Mouse (Mus musculus): ENCODE data around the gene Abhd17a. TPM values are rescaled to one million over a fixed set of nuclear protein-coding genes. Genes with fewer than 3 reads are reported as not detected.
A peak's percentile ranks its signal among the peaks of the same experiment; 100 is the strongest.

Abhd17a gene
- total RNA-seq (2021) = 10 to 100 TPM; 50.1 to 51.1 TPM

DNA sequence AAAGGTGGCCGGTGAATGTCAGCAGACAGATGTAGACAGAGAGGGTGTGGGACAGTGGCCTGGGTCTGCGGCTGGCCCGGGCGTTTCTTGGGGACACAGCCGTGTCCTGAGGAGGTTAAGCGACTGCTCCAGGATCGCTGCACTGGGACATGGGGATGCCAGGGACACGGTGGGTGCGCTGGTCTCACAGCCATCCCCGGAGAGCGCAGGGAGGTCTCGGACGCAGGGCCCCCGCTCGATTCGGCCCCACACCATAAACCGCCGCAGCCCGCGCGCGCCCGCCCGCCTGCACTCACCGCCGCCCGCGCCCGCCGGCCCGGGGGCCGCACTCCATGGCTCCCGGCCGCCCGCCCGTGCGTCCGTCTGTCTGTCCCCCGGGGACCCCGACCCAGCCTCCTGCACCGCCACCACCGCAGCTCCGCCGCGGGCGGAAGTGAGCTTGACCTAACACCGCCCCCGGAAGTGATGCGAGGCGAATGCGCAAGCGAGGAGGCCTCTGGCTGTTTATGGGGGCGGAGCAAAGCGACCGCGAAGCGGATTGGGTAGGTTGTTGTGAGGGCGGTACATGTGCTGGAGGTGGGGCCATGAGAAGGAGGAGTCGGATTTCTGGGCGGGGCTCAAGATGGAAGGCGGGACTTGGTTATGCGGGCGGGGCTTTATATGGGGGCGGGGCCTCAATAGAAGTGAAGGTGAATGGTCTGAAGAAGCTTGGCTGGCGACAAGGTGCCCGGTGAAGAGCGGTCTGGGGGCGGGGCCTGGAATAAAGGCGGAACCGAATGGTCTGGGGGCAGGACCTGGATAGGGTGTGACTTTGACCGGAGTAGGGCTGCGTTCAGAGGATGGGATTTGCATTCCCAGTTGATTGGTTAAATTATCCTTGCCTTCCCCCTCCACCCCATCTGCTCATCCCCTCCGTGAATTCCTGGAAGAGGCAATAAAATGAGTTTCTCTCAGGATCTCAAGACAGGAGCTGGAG lies at the start of gene Abhd17a:
TSS of gene Abhd17a (minus strand) at position 463 of the 976 bp plus-strand sequence.
- peak; percentile 91 for DNase-seq (ENCODE audit: low spot score)
- intact Hi-C loops (cut with DNase I) = loop anchor here (2.0 kb wide), 1 partner anchor 35 kb away; no protein-coding TSS in a partner anchor

DNA sequence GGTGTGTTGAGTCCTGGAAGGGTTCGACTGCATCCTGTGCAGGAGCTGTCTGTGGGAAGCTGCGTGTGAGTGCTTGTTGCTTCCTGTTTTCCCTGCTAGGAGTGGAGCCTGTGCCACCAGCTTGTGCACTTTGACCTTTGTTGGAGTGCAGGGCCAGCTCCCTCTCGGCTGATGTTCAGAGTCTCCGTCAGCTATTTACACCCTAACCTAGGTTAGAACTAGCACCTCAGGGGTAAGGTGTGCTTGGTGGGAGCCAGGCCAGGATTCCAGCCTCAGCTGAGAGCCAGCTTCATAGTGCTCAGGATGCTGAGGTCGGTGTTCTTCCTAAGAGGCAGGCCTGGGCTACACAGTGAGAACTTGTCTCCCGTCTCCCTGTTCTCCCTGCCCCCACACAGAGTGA lies 45.2 kb upstream of the Abhd17a start:
- DNase-seq (ENCODE audit: low spot score) = no peak
- intact Hi-C loops (cut with DNase I) = no loop called here

DNA sequence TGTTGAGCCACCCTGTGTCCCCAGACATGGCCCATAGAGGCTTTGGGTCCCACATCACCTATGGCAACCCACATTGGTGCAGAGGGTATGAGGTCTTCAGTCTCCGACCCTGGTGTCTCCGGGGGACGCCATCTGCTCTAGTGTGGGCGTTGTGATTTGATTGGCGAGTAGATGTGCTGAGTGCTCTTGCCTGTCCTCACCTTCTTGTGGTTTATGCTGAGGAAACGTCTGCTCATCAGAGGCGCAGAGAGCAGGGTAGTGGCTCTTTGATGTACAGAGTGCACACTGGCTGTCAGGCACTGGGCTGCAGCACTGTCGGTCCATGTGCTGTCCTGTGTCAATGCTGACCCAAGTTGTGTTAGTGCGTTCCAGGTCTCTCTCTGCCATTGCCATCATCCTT lies 38.8 kb upstream of the Abhd17a start:
- DNase-seq (ENCODE audit: low spot score) = no peak
- intact Hi-C loops (cut with DNase I) = no loop called here

DNA sequence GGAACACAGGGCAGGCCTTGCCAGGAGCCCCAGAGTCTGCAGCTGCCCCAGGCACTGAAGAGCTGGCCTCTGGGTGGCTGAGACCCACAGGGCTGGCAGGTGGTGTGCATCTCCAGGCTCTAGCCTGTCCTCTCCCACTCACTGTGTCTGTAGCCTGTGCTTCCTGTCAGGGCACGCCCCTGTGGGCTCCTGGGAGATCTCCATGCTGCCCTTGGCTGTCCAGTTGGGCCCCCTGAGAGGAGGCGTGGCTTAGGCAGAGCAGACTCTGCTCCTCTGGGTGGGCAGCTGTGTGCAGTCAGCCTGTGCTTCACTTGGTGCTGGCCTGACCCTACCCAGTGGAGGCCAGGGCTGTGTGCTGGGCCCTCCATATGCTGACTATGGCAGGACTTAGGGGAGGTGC lies 37.5 kb upstream of the Abhd17a start:
- intact Hi-C loops (cut with DNase I) = no loop called here
- no peak for DNase-seq (ENCODE audit: low spot score)

GRCm38 (mm10) chr10:80625764-80626163 lies 35.6 kb upstream of the Abhd17a start:
- intact Hi-C loops (cut with DNase I) = loop anchor here (2.0 kb wide), 2 partner anchors 29 to 35 kb away; partner anchors contain the start of gene Abhd17a
- no peak for DNase-seq (ENCODE audit: low spot score)

DNA sequence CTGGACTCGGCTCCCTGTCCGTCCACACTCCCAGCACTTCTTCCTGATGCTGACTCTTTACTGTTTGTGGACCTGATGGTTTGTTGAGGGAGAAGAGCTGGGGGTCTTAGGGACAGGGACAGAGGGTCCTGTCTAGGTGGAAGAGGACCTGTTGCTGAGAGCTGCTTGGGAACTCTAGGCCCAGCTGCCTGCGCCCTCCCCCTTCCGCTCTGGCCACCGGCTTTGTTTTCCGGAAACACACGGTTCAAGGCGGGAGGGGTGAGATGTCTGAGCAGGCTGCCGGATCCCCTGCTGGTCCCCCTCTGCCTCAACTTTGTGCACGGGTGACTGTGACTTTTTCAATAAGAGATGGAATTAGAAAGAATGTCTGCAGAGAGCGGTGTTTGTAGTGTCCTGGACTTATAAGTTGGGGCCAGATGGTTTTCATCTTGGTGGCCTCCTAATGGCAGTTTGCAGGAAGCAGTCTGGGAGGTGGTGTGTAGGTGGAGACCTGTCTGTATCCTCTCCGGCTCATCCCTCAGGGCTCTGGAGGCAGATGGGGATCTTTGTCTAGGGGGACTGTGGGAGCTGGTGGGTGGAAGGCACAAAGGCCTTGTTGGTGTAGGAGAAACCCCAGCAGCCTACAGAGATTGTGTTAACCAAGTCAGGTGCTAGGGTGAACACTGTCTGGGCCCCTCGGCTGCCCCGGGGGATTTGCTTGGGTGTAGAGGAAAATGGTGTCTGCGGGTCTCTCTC lies 33.5 kb upstream of the Abhd17a start:
- intact Hi-C loops (cut with DNase I) = loop anchor here (2.0 kb wide), 2 partner anchors 31 to 33 kb away; partner anchors contain the start of gene Abhd17a

DNA sequence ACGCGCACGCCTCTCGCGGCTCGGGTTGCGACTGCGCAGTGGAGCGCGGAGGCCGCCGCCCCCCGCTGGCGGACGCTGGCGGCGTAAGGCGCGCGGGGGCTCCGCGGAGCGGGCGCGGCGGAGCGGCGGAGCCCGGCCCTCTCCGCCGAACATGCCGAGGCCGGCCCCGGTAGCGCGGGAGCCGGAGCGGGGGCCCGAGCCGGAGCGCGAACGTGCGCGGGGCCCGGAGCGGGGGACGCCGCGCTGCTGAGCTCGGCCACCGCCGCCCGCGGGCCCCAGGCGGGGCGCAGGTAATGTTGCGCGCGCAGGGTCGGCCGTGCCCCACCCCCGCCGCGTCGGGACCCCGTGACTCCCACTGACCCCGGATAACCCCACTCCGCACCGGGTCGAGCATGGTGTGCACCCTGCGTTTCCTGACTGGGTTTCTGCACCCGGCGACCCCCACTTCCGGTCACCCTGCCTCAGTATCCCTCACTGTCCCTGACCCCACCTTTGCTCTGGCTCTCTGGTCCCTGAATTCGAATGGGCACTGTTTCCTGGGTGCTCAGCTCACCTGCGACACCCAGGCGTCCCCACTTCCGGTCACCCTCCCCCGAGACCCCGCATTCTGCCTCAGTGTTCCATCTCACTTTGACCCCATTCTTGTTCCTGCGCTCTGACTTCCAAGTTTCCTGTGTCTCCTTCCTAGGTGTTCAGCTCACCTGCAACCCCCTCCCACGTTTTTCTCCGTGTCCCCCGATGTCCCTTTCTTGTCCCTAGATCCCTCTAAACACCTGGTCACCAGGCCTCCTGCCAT lies 32.7 kb upstream of the Abhd17a start, which contains the start of gene Csnk1g2:
TSS of gene Csnk1g2 (plus strand) at position 178 of the 796 bp plus-strand sequence.
- intact Hi-C loops (cut with DNase I) = no loop called here
- DNase-seq (ENCODE audit: low spot score) = peak; percentile 50

More for the DNA sequence above, 33.5 kb upstream of the Abhd17a start:
- peak; percentile 51 for DNase-seq (ENCODE audit: low spot score)

DNA sequence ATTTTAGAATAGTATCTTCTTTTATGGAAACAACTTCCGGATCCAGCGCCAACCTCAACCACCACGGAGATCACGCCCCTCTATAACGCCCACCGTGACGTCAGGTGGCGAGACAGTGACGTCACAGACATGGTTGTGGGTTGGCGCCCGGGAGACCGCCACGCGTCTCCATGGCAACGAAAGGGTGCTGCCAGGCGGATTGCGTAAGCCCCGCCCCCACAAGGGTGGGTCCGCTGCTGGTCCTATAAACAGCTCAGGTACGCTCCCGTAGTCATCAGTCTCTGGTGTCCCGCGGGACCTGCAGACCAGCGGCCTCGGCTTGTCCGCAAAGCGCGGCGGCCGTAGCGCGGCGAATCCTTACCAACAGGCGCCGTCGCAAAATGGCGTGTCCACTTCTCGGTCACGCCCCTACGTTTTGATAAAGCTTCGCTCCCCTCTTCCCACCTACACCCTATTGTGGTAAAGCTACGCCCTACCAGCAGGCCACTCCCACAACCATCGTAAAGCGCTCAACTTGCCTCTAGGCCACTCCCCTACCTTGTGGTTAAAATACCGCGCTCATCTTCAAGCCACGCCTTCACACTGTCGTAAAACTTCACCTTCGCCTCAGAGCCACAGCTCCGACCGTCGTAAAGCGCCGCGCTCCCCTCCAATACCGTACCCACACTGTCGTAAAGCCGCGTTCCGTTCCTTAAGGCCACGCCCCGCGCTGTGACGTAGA lies 32.0 kb upstream of the Abhd17a start:
- intact Hi-C loops (cut with DNase I) = loop anchor here (2.0 kb wide), 1 partner anchor 19 kb away; the partner anchor contains the start of genes Adat3 and Scamp4

DNA sequence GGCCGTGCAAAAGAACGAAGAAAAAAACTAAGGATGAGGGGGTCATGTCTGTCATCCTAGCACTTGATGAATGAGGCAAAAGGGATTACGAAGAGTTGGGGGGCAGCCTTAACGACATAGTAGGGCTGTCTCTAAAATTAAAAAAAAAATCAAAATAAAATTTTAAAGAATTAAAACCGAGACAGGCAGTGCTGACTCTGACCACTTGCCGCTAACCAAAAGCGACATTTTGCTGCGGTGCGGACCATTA lies 31.5 kb upstream of the Abhd17a start:
- intact Hi-C loops (cut with DNase I) = loop anchor here (2.0 kb wide), 1 partner anchor 19 kb away; the partner anchor contains the start of genes Adat3 and Scamp4
- no peak for DNase-seq (ENCODE audit: low spot score)

More for the DNA sequence above, 32.0 kb upstream of the Abhd17a start:
- DNase-seq (ENCODE audit: low spot score) = peak; percentile 98

DNA sequence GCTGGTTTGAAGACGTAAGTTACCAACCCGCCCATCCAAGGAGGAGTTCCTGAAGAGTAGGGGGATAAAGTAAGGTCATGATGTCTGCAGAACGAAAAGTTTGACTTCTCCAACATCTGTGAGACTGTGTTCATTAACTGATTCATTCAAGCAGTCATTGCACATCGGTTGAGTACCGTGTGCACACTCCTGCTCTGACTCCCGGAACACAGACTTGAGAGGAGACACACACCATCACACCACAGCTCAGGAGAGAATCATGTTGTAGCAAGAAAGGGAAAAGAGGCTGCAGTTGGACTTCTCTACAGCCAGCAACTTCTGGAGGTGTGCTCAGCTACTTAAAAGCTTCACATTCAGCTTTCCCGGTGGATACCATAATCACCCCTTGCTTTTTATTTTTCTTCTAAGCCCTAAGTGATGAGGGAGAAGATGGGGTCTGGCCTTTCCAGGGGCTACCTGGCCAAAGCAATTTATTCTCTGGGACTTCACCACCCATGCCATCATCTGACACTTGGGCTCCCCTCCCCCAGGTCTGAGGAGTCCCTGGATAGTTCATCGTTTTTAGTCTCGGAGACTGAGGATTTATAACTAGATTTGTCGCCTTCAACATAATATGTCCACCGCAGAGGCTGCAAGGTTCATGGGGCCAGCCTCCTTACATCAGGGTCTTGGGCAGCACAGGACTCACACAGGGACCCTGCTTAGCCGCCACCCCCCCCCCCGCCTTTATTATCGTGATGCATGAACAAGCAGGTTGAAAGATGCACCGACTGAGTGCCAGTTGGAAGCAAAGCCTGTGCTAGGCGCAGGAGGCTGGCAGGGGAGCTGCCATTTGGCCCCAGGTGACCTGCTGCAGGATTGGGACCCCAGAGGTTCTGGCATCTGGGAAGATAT lies 30.9 kb upstream of the Abhd17a start:
- DNase-seq (ENCODE audit: low spot score) = no peak
- intact Hi-C loops (cut with DNase I) = loop anchor here (2.0 kb wide), 1 partner anchor 18 kb away; the partner anchor contains the start of genes Adat3 and Scamp4

- DNase-seq (ENCODE audit: low spot score) = no peak
- intact Hi-C loops (cut with DNase I) = loop anchor here (2.0 kb wide), 1 partner anchor 18 kb away; the partner anchor contains the start of genes Adat3 and Scamp4
These were observed 30.2 kb upstream of the Abhd17a start for GRCm38 (mm10) chr10:80620365-80620764.

DNA sequence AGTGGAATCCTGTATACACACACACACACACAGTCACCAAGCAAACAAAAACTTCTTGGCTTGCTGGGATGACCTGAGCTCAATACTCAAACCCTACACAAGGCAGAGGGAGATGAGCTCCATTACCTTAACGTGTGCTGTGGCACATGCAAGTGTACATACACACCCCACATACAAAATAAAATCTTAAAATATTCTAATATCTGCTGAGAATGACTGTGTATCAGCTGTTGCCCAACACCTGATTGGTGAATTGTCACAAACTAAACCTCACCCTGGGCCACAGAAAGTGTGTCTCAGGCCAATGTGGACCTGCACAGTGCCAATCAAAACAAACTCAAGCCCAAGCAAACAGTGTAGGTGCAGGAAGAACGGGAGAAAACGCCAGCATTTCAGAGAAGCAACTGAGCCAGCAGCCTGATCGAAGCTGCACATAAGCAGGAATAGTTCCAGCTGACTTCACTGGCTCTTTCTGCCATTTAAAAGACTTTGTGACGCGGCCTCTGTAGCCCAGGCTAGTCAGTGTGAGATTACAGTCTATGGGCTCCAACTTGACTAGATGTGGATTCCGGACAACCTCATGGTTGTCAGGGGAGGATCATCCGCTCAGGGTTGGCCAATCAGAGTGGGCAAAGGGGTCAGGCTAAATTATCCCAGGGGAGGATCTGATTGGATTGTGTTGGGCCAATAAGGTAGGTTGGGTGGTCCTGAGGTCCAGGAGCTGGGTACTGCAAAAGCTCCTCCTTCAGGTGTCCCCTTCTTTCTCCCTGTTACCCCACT lies 29.5 kb upstream of the Abhd17a start:
- no peak for DNase-seq (ENCODE audit: low spot score)
- intact Hi-C loops (cut with DNase I) = loop anchor here (2.0 kb wide), 1 partner anchor 17 kb away; the partner anchor contains the start of genes Adat3 and Scamp4

- intact Hi-C loops (cut with DNase I) = no loop called here
- no peak for DNase-seq (ENCODE audit: low spot score)
These were observed 28.0 kb upstream of the Abhd17a start for GRCm38 (mm10) chr10:80618181-80618580.

GRCm38 (mm10) chr10:80614351-80614750 lies 24.2 kb upstream of the Abhd17a start:
- DNase-seq (ENCODE audit: low spot score) = no peak
- intact Hi-C loops (cut with DNase I) = no loop called here

DNA sequence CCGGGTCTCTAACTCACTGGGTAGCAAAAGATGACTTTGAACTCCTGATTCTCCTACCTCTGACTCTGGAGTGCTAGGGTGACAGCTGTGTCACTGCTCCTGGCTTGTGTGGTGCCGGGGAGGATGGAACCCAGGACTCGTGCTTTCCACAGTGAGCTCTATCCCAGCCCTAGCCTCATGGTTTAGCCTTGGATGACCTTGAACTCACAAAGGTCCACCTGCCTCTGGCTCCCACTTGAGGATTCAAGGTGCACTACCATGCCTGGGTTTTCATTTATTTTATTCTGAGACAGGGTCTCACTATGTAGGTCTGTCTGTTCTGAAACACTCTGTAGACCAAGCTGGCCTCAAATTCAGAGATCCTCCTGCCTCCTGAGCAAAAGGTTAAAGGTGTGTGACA lies 23.7 kb upstream of the Abhd17a start:
- intact Hi-C loops (cut with DNase I) = no loop called here
- DNase-seq (ENCODE audit: low spot score) = no peak

GRCm38 (mm10) chr10:80611905-80612304 lies 21.8 kb upstream of the Abhd17a start:
- no peak for DNase-seq (ENCODE audit: low spot score)
- intact Hi-C loops (cut with DNase I) = loop anchor here (1.0 kb wide), 1 partner anchor 72 kb away; no protein-coding TSS in a partner anchor

DNA sequence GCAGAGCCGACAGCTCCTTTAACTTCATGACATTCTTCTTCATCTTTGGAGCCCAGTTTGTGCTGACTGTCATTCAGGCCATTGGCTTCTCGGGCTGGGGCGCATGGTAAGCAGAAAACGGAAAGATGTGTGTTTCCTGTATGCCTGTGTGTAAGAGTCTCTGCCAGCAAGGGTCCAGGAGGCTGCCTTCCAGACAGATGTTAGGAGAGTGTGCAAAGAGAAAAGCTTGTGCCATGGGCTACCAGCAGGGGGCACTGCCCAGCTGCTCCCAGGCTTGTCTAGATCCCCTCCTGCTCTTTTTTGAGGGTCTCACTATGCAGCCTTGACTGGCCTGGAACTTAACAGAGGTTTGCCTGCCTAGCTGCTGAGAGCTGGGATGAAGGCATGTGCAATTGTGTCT lies 20.9 kb upstream of the Abhd17a start:
- intact Hi-C loops (cut with DNase I) = no loop called here
- no peak for DNase-seq (ENCODE audit: low spot score)

All from heart, postnatal 25 days (tissue).